Mouse (Mus musculus): ENCODE measurements around the gene Aph1a. TPM values are rescaled to one million over a fixed set of nuclear protein-coding genes. Genes with fewer than 3 reads are reported as not detected.

The Aph1a gene
- polyA plus RNA-seq (2021; fragmentation: Nextera tagmentation), result 37.8 and 53.1 TPM in 2 replicates
- long read RNA-seq, experiment 1, transcript Aph1a-202 (7 exons, 1,601 nt), result major isoform, 18 of 38 reads
- long read RNA-seq, experiment 1, transcript Aph1a-201 (6 exons, 2,863 nt), result minor isoform, 7 of 38 reads
- long read RNA-seq, experiment 1, partial matches to known transcripts, result 2 of 38 reads
- long read RNA-seq, experiment 1, other reads (novel, unspliced or antisense), result 11 of 38 reads
- long read RNA-seq, experiment 2, transcript Aph1a-202 (7 exons, 1,601 nt), result major isoform, 7 of 14 reads
- long read RNA-seq, experiment 2, partial matches to known transcripts, result 2 of 14 reads
- long read RNA-seq, experiment 2, other reads (novel, unspliced or antisense), result 5 of 14 reads

DNA sequence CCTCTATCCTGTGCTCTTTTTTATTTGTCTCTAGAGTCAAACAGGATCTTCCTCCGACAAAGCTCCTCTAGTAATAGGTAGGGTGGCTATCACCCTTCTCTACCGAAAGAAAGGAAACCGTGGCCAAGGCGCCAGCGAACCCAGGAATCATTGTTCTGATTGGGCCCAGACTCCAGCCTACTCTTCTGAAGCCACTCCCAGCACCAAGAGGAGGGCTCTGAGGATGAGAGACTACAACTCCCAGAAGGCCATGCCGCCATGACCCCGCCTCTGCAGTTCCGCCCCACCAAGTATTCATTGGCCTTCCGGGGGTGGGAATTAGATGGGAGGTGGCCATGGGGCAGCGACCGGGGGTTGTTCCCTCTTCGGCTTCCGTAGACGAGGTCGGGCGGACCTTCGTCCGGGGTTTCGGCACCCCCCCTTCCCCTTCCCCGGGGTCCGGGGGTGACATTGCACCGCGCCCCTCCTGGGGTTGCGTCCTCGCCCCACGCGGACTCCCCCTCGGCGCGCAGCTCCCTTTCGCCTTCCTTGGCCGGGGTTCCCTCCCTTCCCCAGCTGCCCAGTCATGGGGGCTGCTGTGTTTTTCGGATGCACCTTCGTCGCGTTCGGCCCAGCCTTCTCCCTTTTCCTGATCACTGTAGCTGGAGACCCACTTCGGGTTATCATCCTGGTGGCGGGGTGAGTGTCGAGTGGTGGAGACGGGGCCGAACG, at the start of gene Aph1a:
Gene Aph1a, plus strand, starts transcription at position 364 of the 711 bp plus-strand sequence.

DNA sequence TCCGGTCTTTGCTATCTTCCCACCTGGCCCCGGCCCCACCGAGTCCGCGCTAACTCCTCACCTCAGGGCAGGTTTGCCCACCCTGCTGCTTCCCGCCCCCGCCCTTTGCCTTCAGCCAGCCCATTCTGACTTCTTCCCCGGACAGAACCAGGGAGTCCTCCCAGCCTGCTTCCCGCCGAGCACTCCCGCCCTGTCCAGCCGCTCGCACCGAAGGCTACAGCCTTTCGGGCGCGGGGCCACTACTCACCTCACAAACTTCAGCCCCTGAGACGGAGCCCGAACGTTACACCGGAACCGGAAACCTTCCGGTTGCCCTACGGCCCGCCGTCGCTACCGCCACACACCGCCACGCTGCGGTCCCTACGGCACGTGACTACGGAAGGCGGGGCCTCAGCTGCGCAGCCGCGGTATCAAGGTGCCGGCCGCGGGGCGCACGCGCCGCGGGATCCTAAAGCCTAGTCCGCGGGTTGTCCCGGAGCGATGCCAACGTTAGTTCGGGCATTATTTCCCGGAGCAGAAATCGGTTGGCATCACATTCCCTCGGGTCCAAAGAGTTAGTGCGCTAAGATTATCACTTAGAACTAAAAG, 38.2 kb upstream of the Aph1a start, which contains the start of gene Prpf3:
Gene Prpf3, minus strand, starts transcription at position 384 of the 588 bp plus-strand sequence.

DNA sequence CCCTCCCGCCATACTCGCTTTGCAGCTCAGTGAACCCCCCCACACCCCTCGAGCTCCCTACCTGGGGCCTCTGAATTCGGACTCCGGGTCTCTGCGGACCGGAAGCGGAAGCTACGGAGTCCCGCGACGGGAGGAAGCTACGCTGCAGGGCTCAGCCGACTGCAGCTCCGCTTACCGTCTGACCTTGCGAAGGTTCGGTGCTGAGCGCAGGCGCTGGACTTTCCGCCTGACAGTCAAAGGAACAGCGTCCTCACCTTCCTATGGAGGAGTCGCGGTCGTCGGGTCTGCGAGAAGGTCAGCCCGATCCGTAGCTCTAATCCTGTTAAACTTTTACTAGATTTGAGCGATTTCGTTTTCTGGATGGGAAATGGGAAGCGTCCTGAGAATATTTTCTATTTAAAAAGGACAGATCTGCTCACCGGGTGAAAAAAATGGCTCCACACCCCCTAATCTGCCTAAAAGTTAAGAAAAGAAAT, 22.3 kb upstream of the Aph1a start, which contains the start of gene Mrps21:
Gene Mrps21, minus strand, starts transcription at position 128 of the 476 bp plus-strand sequence.

DNA sequence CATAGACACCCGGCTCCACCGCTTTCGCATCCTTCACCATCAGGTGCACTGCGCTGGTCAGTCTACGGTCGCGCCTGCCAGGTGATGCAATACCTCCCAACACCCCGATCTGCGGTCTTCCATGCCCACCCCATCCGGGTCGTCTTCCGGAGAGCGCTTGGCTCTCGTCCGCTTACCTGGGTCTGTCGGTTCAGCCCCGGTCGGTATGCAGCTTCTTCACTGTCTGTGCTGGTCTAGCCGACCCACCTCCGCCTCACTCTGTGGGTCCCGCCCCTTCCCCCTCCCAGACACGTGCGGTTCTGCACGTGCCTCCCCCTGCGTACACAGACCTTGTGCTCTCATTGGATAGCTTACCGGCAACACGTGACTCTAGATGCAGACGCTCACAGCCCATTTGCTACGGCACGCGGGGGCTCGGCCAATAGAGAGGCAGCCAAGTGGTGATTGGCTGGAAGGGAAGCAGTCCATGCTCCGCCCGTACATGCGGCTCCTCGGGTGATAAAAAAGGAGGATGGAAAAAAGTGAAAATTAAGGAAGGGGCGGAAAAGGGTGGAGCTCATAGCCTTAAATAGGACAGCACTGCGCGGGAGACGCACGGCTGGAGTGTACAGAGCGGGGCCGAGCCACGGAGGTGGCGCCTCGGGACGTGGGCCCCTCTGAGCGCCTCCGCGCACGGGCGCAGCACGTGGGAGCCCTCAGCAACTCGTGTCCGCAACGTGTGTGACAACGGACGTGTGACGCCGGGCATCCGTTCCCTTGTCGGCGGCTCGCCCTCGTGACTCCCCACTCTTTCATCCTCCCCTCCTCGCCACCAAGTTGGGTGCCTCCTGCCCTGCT, 11.6 kb upstream of the Aph1a start, which contains the start of gene Ciart:
Gene Ciart, minus strand, starts transcription at position 273 of the 837 bp plus-strand sequence.

DNA sequence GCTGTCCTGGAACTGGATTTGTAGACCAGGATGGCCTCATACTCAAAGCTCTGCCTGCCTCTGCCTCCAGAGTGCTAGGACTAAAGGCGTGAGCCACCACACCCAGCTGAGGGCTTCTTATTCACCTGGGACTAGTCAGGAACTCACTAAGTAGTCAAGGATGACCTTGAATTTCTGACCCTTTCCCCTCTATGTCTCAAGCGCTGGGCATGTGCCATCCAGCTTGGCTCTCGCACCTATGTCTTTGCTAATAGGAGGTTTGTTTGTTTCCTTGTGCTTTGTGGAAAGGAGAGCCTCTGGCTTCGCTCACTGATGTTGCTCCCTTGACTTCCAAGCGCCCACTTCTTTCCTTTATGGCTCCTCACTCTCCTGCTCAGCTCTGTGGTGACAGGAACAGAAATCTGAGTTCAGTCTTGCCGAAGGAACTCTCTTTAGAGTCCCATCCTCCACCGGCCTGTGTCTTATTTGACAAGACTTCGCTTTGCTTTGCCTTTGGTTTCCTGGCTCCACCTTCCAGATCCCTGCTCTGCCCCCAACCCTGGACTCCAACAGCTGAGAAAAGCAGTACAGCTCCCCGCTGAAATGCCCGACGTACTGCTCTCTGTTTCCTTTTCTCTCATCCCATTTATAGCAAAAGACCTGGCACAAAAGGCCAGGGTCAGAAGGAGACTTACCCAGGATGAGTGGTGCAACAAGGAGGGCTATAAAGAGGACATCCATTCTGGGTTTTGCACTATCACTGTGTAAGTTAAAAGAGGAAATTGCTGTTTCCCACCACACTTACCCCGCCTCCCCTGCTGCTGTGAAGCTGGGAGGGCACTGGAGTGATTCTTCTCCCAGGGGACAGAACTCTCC, 2.3 kb upstream of the Aph1a start, which contains the start of gene BC028528:
Gene BC028528, minus strand, starts transcription at position 795 of the 855 bp plus-strand sequence.

DNA sequence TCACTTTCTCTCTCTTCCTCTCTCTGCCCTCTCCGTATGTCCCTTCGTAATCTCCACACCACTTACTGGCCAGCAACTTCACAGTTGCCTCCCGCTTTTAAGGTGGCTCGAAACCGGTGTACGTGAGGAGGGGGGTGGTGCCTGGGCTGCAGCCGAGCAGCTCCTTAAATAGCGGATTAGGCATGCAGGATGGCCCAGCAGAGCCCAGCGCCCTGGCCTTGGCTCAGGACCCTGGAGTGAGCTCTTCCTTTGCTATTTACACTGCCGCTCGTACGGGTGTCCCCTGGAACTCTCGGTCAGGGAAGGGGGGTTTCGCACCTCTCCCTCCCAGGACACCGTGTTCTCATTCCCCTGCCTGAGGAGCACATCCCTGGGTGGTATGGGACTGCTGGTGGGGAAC, 10.8 kb downstream of the Aph1a start, which contains the start of gene Car14:
Gene Car14, minus strand, starts transcription at position 124 of the 400 bp plus-strand sequence.

DNA sequence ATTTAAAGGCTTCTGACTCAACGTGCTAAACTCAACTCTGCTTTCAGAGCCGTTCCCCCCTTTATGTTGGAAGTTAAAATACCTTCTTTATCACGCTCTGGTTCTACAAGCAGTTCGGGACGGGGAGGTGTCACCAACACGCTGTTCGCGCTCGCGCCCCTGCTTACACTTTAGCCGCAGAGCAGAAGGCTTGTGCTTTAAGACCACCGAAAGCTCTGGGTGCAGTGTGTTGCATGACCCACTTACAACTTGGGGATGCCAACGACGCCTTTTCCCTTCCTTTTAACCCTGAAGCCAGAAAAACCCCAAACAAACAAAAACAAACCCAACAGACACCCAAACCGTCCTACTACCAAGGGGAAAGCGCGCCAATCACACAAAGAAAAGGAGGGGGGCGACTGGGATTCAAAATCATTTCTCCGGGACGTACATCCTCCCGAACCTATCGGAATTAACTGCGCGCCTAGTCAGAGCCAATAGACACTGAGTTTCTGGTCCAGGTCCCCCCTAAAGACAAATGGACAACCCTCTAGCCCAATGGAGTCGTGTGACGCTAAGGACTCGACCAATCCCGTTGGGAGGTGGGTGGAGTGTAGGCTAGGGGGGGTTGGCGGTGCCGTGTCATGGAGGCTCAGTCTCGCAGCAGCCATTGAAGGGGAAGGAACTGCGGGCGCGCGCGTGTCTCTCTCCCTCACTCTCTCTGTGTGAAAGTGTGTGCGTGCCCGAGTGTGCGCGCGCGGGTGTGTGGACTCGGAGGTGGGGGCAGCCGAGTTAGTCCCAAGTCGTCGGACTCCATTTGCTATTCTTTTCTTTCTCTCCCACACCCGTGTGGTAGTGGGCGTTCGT, 35.1 kb downstream of the Aph1a start, which contains the start of gene Anp32e:
Gene Anp32e, plus strand, starts transcription at position 589 of the 846 bp plus-strand sequence.

Other genes starting within 250 kb of the Aph1a start
- gene Mcl1, start 235.2 kb upstream of the Aph1a start, polyA plus RNA-seq (2021; fragmentation: Nextera tagmentation), result 5.6 and 7.1 TPM in 2 replicates
- 2.8 and 4.0 TPM in 2 replicates for gene Adamtsl4, start 206.1 kb upstream of the Aph1a start, polyA plus RNA-seq (2021; fragmentation: Nextera tagmentation)
- 4.7 and 5.8 TPM in 2 replicates for gene Ecm1, start 154.4 kb upstream of the Aph1a start, polyA plus RNA-seq (2021; fragmentation: Nextera tagmentation)
- 23.7 and 29.0 TPM in 2 replicates for gene Tars2, start 133.8 kb upstream of the Aph1a start, polyA plus RNA-seq (2021; fragmentation: Nextera tagmentation)
- gene Rprd2, start 75.1 kb upstream of the Aph1a start, polyA plus RNA-seq (2021; fragmentation: Nextera tagmentation), result 29.7 and 41.0 TPM in 2 replicates
- 9.0 and 9.1 TPM in 2 replicates for gene Prpf3, start 38.1 kb upstream of the Aph1a start, polyA plus RNA-seq (2021; fragmentation: Nextera tagmentation)
- 668 and 693 TPM in 2 replicates for gene Mrps21, start 22.4 kb upstream of the Aph1a start, polyA plus RNA-seq (2021; fragmentation: Nextera tagmentation)
- gene Ciart, start 11.7 kb upstream of the Aph1a start, polyA plus RNA-seq (2021; fragmentation: Nextera tagmentation), result 12.7 and 22.7 TPM in 2 replicates
- gene BC028528, start 2.0 kb upstream of the Aph1a start, polyA plus RNA-seq (2021; fragmentation: Nextera tagmentation), result 10.3 and 13.7 TPM in 2 replicates
- gene Car14, start 10.7 kb downstream of the Aph1a start, polyA plus RNA-seq (2021; fragmentation: Nextera tagmentation), result 10.7 and 14.9 TPM in 2 replicates
- 11.8 and 13.7 TPM in 2 replicates for gene Anp32e, start 35.3 kb downstream of the Aph1a start, polyA plus RNA-seq (2021; fragmentation: Nextera tagmentation)
- 16.5 and 28.8 TPM in 2 replicates for gene Plekho1, start 102.0 kb downstream of the Aph1a start, polyA plus RNA-seq (2021; fragmentation: Nextera tagmentation)
- gene Vps45, start 164.5 kb downstream of the Aph1a start, polyA plus RNA-seq (2021; fragmentation: Nextera tagmentation), result 26.6 and 36.6 TPM in 2 replicates
- 6.3 and 9.2 TPM in 2 replicates for gene Otud7b, start 210.6 kb downstream of the Aph1a start, polyA plus RNA-seq (2021; fragmentation: Nextera tagmentation)